Mouse (Mus musculus) embryonic facial prominence, embryonic 11.5 days (tissue): ENCODE results near the gene Ppp2r5d. TPM values are rescaled to one million over a fixed set of nuclear protein-coding genes. Genes with fewer than 3 reads are reported as not detected.

Experiments used
- polyA plus RNA-seq: library from polyadenylated mRNA; unstranded; fragments of >200 nt; fragmentation: Nextera tagmentation; extraction: Ambion mirVana; gene quantifications from 2 replicates; pipeline ENCODE4 v1.2.1, GENCODE M21; 2014

Ppp2r5d gene
- polyA plus RNA-seq, 1 experiment from 2014 or later, result 111 TPM

Other genes starting within 250 kb of the Ppp2r5d start
- gene Ttbk1, start 217.4 kb downstream of the Ppp2r5d start, polyA plus RNA-seq, result 0.38 and 0.63 TPM in 2 replicates
- 65.9 and 74.9 TPM in 2 replicates for gene Dnph1, start 208.4 kb downstream of the Ppp2r5d start, polyA plus RNA-seq
- 3.5 and 3.7 TPM in 2 replicates for gene Cul9, start 158.7 kb downstream of the Ppp2r5d start, polyA plus RNA-seq
- gene Srf, start 148.9 kb downstream of the Ppp2r5d start, polyA plus RNA-seq, result 6.4 and 11.1 TPM in 2 replicates
- 25.7 and 34.5 TPM in 2 replicates for gene Ptk7, start 75.6 kb downstream of the Ppp2r5d start, polyA plus RNA-seq
- 17.7 and 22.5 TPM in 2 replicates for gene Klc4, start 59.1 kb downstream of the Ppp2r5d start, polyA plus RNA-seq
- gene Mrpl2, start 58.9 kb downstream of the Ppp2r5d start, polyA plus RNA-seq, result 114 and 117 TPM in 2 replicates
- gene Cul7, start 54.8 kb downstream of the Ppp2r5d start, polyA plus RNA-seq, result 27.9 and 28.1 TPM in 2 replicates
- 54.0 and 61.6 TPM in 2 replicates for gene Rrp36, start 30.8 kb downstream of the Ppp2r5d start, polyA plus RNA-seq
- gene Mea1, start 26.3 kb downstream of the Ppp2r5d start, polyA plus RNA-seq, result 165 and 186 TPM in 2 replicates
- 117 and 121 TPM in 2 replicates for gene Klhdc3, start 24.2 kb downstream of the Ppp2r5d start, polyA plus RNA-seq
- 13.9 and 17.4 TPM in 2 replicates for gene Pex6, start 6.4 kb upstream of the Ppp2r5d start, polyA plus RNA-seq
- gene Gnmt, start 24.1 kb upstream of the Ppp2r5d start, polyA plus RNA-seq, result 0.35 and 0.62 TPM in 2 replicates
- 52.2 and 55.1 TPM in 2 replicates for gene Cnpy3, start 47.1 kb upstream of the Ppp2r5d start, polyA plus RNA-seq
- 0.32 and 0.49 TPM in 2 replicates for gene Ptcra, start 58.6 kb upstream of the Ppp2r5d start, polyA plus RNA-seq
- 54.1 and 56.0 TPM in 2 replicates for gene 2310039H08Rik, start 67.5 kb upstream of the Ppp2r5d start, polyA plus RNA-seq
- 198 and 207 TPM in 2 replicates for gene Rpl7l1, start 77.6 kb upstream of the Ppp2r5d start, polyA plus RNA-seq
- 4.7 TPM in 2 replicates for gene Bicral, start 153.4 kb upstream of the Ppp2r5d start, polyA plus RNA-seq
- gene Tbcc, start 185.6 kb upstream of the Ppp2r5d start, polyA plus RNA-seq, result 73.7 and 78.8 TPM in 2 replicates
- not detected in 2 replicates for gene Prph2, start 205.3 kb upstream of the Ppp2r5d start, polyA plus RNA-seq